ENCODE assay signal across 13 mouse cellular contexts in genomic region chr19:56679213-56679965, GRCm38 (mm10). TPM values are rescaled to one million over a fixed set of nuclear protein-coding genes. Genes with fewer than 3 reads are reported as not detected.
DNase-seq lines count a peak whose midpoint lies in the region; ATAC-seq lines count a peak whose summit lies in the region.
"Had no signal": no experiment of that assay in that cellular context is flagged by ENCODE, and none has a peak within 500 bp of the region (broad histone marks: within the 10 kb centered on the region; RNA-seq: fewer than 3 reads in every experiment).

No protein-coding gene starts in this region.

- H3K4me1 ChIP-seq in heart, embryonic 10.5 days: peaks cover 43% of the 10 kb centered on the region
- peaks cover 39% of the 10 kb centered on the region for H3K4me1 ChIP-seq in heart, embryonic 16.5 days (ENCODE audit: control insufficient read depth, insufficient read depth, low read length)

- no peak overlapping the region for H3K9ac ChIP-seq in heart, embryonic 16.5 days (ENCODE audit: low read length)
- H3K9ac ChIP-seq: hindbrain, embryonic 14.5 days had no signal

- H3K9me3 ChIP-seq in heart, embryonic 10.5 days: no peaks in the 10 kb centered on the region
- H3K9me3 ChIP-seq in heart, embryonic 16.5 days (replicated peaks; ENCODE audit: control insufficient read depth, low read length): no peaks in the 10 kb centered on the region

- 79% methylated on average over 18 of the region's 18 CpGs for WGBS in heart, embryonic 10.5 days
- WGBS in heart, embryonic 16.5 days: 67% methylated on average over 18 of the region's 18 CpGs

- intact Hi-C loops in heart, postnatal 25 days (cut with DNase I): no loop called here

- ATAC-seq in heart, embryonic 16.5 days (replicated peaks; ENCODE audit: extremely low read depth, insufficient read depth, low FRiP score): no peak
- ATAC-seq: Patski had no signal

- H3K27ac ChIP-seq in heart, embryonic 10.5 days: peak overlapping the region; percentile 42
- peak overlapping the region; percentile 38 for H3K27ac ChIP-seq in heart, embryonic 16.5 days (ENCODE audit: low read length)
- H3K27ac ChIP-seq: hindbrain, embryonic 14.5 days; macrophage had no signal

- no peak overlapping the region for H3K4me3 ChIP-seq in heart, embryonic 10.5 days
- H3K4me3 ChIP-seq in heart, embryonic 16.5 days (ENCODE audit: low read length): no peak overlapping the region

- H3K36me3 ChIP-seq in heart, embryonic 10.5 days: no peaks in the 10 kb centered on the region
- no peaks in the 10 kb centered on the region for H3K36me3 ChIP-seq in heart, embryonic 16.5 days (ENCODE audit: control insufficient read depth, insufficient read depth)

- DNase-seq in heart, embryonic 10.5 days (ENCODE audit: low spot score): no peak
- DNase-seq in heart, postnatal 25 days (ENCODE audit: low spot score): no peak
- DNase-seq in testis, postnatal 14 days (ENCODE audit: low spot score): peak; percentile 40
- no peak for DNase-seq in testis, postnatal 10 days (ENCODE audit: low spot score)
- no peak for DNase-seq in cerebellum, adult 11 months
- no peak for DNase-seq in layer of hippocampus, adult 8-10 months (ENCODE audit: low spot score in 2 of 2)
- DNase-seq: midbrain, embryonic 14.5 days; thymus, adult 18-20 months had no signal

- H3K27me3 ChIP-seq in heart, embryonic 10.5 days (ENCODE audit: insufficient read depth, poor library complexity, severe bottlenecking): peaks cover 3% of the 10 kb centered on the region; the same call in 1 of the 2 replicates
- H3K27me3 ChIP-seq in heart, embryonic 16.5 days (ENCODE audit: control insufficient read depth, insufficient read depth, low read length): no peaks in the 10 kb centered on the region

- H3K4me2 ChIP-seq in heart, embryonic 16.5 days (ENCODE audit: low read depth, low read length): no peak overlapping the region
- H3K4me2 ChIP-seq: hindbrain, embryonic 14.5 days had no signal

RNA-seq across cellular contexts. Expression of gene Adrb1, which starts 42.6 kb away (rescaled TPM):
- 0.65 and 1.3 TPM in 2 replicates for polyA plus RNA-seq in heart, embryonic 10.5 days (2016; fragmentation: Nextera tagmentation; extraction: Ambion mirVana)
- 10 to 100 TPM; 24.3 to 30.9 TPM for total RNA-seq in heart, postnatal 25 days (2021)
- 2.7 and 4.2 TPM in 2 replicates for polyA plus RNA-seq in heart, embryonic 16.5 days (2015; fragmentation: Nextera tagmentation; extraction: Ambion mirVana)
- 10 to 100 TPM; 19.9 to 22.8 (median 20.3) TPM for total RNA-seq in layer of hippocampus, adult 8-10 months (2022)
- total RNA-seq: common myeloid progenitor, adult 5-6 weeks had no signal
- polyA plus RNA-seq: Patski had no signal
